Mouse (Mus musculus) ES-E14 (cell line): ENCODE data around the gene Efr3b.
A peak's percentile ranks its signal among the peaks of the same experiment; 100 is the strongest.

Experiments
- CHD2 ChIP-seq: IDR thresholded peaks from 2 replicates; pipeline ENCODE4 v1.6.1; 2014; ENCODE audit warnings: mild to moderate bottlenecking, low read depth, low read length, inconsistent platforms
- HCFC1 ChIP-seq: IDR thresholded peaks from 2 replicates; pipeline ENCODE4 v1.6.1; 2012; ENCODE audit warnings: low read length, inconsistent platforms, borderline replicate concordance; ENCODE audit not compliant: insufficient read depth

- TF ChIP-seq HCFC1 (peak; percentile 66; the same call in 1 of the 2 replicates), CHD2 (peak; percentile 95)
Measured at GRCm38 (mm10) chr12:4082132-4083001, 43.7 kb upstream of the Efr3b start, which contains the start of gene Dnajc27.
